Mouse (Mus musculus): Measurements from ENCODE around the gene Zfp449. TPM values are rescaled to one million over a fixed set of nuclear protein-coding genes. Genes with fewer than 3 reads are reported as not detected.
"Not testable (repeated sequence)": the region's sequence is repeated elsewhere in the genome, so short reads cannot be mapped to it uniquely, and the experiment has no call there.

The Zfp449 gene
- polyA plus RNA-seq, 1 experiment = 0.04 TPM

- TF ChIP-seq CTCF (IDR thresholded peaks at IDR 0.05; ENCODE audit: extremely low read depth, insufficient read length, insufficient replicate concordance, low read depth, low read length) (no peak), POLR2A (IDR thresholded peaks at IDR 0.05; ENCODE audit: low read depth, low read length) (no peak)
- 75% methylated on average over 3 of the region's 3 CpGs for WGBS
- Histone ChIP-seq H3K27me3 (ENCODE audit: control insufficient read depth, insufficient read depth, low read length) (no peaks in the 10 kb centered on the region), H3K4me3 (ENCODE audit: low read depth, low read length) (no peak overlapping the region), H3K27ac (ENCODE audit: insufficient read depth, low read depth, low read length) (no peak overlapping the region), H3K4me1 (ENCODE audit: control insufficient read depth, insufficient read depth, insufficient read length, low read length) (no peaks in the 10 kb centered on the region), H3K36me3 (ENCODE audit: control insufficient read depth, insufficient read depth, low read length) (no peaks in the 10 kb centered on the region)
These were observed 3.3 kb upstream of the Zfp449 start for GRCm38 (mm10) chrX:56342921-56343320.

DNA sequence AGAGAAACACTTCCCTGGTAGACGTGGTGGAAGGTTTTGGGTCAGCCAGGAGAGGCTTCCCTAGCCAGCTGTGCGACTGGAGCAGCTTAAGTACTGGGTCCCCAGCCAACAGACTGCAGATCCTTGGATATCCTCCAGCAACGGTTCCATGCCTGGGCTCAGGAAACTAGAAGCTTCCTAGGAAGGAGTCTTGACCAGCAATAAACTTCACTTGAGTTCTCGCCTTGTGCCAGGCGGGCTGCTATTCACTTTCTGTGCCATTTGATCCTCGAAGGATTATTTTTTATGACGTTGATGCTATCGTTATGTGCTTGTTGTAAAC lies 693 bp downstream of the Zfp449 start:
- 35% methylated on average over 8 of the region's 8 CpGs for WGBS
- H3K4me3 ChIP-seq (ENCODE audit: low read depth, low read length) = no peak overlapping the region

GRCm38 (mm10) chrX:56374431-56375128 lies 28.4 kb downstream of the Zfp449 start, which contains the start of gene Smim10l2a:
TSS of gene Smim10l2a (plus strand) at chrX:56374586.
- not testable (repeated sequence) for H3K4me1 ChIP-seq (ENCODE audit: control insufficient read depth, insufficient read depth, insufficient read length, low read length); H3K36me3 ChIP-seq (ENCODE audit: control insufficient read depth, insufficient read depth, low read length); H3K27me3 ChIP-seq (ENCODE audit: control insufficient read depth, insufficient read depth, low read length); H3K27ac ChIP-seq (ENCODE audit: insufficient read depth, low read depth, low read length)
- 11% methylated on average over 47 of the region's 56 CpGs for WGBS
- peak within 1 kb of the TSS; percentile 60 for H3K4me3 ChIP-seq (ENCODE audit: low read depth, low read length)

More for the DNA sequence above, 693 bp downstream of the Zfp449 start:
- no peak for TF ChIP-seq CTCF (IDR thresholded peaks at IDR 0.05; ENCODE audit: extremely low read depth, insufficient read length, insufficient replicate concordance, low read depth, low read length)
- TF ChIP-seq POLR2A (IDR thresholded peaks at IDR 0.05; ENCODE audit: low read depth, low read length) = no peak
- H3K36me3 ChIP-seq (ENCODE audit: control insufficient read depth, insufficient read depth, low read length) = no peaks in the 10 kb centered on the region
- H3K27ac ChIP-seq (ENCODE audit: insufficient read depth, low read depth, low read length) = no peak overlapping the region
- no peaks in the 10 kb centered on the region for H3K27me3 ChIP-seq (ENCODE audit: control insufficient read depth, insufficient read depth, low read length)
- no peaks in the 10 kb centered on the region for H3K4me1 ChIP-seq (ENCODE audit: control insufficient read depth, insufficient read depth, insufficient read length, low read length)

GRCm38 (mm10) chrX:56380852-56381251 lies 34.7 kb downstream of the Zfp449 start:
- H3K36me3 ChIP-seq (ENCODE audit: control insufficient read depth, insufficient read depth, low read length) = no peaks in the 10 kb centered on the region
- H3K4me1 ChIP-seq (ENCODE audit: control insufficient read depth, insufficient read depth, insufficient read length, low read length) = no peaks in the 10 kb centered on the region
- H3K27me3 ChIP-seq (ENCODE audit: control insufficient read depth, insufficient read depth, low read length) = no peaks in the 10 kb centered on the region
- WGBS = 84% methylated on average over 2 of the region's 2 CpGs
- no peak overlapping the region for H3K4me3 ChIP-seq (ENCODE audit: low read depth, low read length)
- TF ChIP-seq CTCF (IDR thresholded peaks at IDR 0.05; ENCODE audit: extremely low read depth, insufficient read length, insufficient replicate concordance, low read depth, low read length) (no peak), POLR2A (IDR thresholded peaks at IDR 0.05; ENCODE audit: low read depth, low read length) (no peak)
- H3K27ac ChIP-seq (ENCODE audit: insufficient read depth, low read depth, low read length) = no peak overlapping the region

GRCm38 (mm10) chrX:56384142-56384541 lies 37.9 kb downstream of the Zfp449 start:
- Histone ChIP-seq H3K36me3 (ENCODE audit: control insufficient read depth, insufficient read depth, low read length) (no peaks in the 10 kb centered on the region), H3K4me3 (ENCODE audit: low read depth, low read length) (no peak overlapping the region), H3K4me1 (ENCODE audit: control insufficient read depth, insufficient read depth, insufficient read length, low read length) (no peaks in the 10 kb centered on the region), H3K27ac (ENCODE audit: insufficient read depth, low read depth, low read length) (no peak overlapping the region), H3K27me3 (ENCODE audit: control insufficient read depth, insufficient read depth, low read length) (no peaks in the 10 kb centered on the region)
- WGBS = 83% methylated on average over 2 of the region's 2 CpGs
- TF ChIP-seq POLR2A (IDR thresholded peaks at IDR 0.05; ENCODE audit: low read depth, low read length) (no peak), CTCF (IDR thresholded peaks at IDR 0.05; ENCODE audit: extremely low read depth, insufficient read length, insufficient replicate concordance, low read depth, low read length) (no peak)

DNA sequence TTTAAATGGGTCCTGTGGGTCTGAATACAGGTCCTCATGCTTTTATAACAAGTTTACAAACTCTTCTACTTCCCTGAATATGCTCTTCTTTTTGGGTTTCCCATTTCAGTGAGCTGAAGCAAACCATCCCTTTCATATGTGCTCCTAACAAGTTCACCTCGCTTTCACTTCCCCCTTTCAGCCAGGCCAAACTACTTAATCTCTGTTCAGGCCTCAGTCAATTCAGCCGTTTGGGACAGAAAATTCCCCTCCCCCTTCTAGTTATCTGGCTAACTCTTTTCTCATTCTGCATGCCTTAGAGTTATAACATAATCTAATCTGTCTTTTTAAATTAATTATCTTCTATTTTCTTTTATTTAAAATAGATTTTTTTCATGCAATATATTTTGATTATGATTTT lies 58.4 kb downstream of the Zfp449 start:
- WGBS = 28% methylated on average over 2 of the region's 2 CpGs
- H3K27me3 ChIP-seq (ENCODE audit: control insufficient read depth, insufficient read depth, low read length) = no peaks in the 10 kb centered on the region
- TF ChIP-seq CTCF (IDR thresholded peaks at IDR 0.05; ENCODE audit: extremely low read depth, insufficient read length, insufficient replicate concordance, low read depth, low read length) (no peak), POLR2A (IDR thresholded peaks at IDR 0.05; ENCODE audit: low read depth, low read length) (no peak)
- H3K4me1 ChIP-seq (ENCODE audit: control insufficient read depth, insufficient read depth, insufficient read length, low read length) = no peaks in the 10 kb centered on the region
- H3K27ac ChIP-seq (ENCODE audit: insufficient read depth, low read depth, low read length) = no peak overlapping the region
- H3K4me3 ChIP-seq (ENCODE audit: low read depth, low read length) = no peak overlapping the region
- no peaks in the 10 kb centered on the region for H3K36me3 ChIP-seq (ENCODE audit: control insufficient read depth, insufficient read depth, low read length)

DNA sequence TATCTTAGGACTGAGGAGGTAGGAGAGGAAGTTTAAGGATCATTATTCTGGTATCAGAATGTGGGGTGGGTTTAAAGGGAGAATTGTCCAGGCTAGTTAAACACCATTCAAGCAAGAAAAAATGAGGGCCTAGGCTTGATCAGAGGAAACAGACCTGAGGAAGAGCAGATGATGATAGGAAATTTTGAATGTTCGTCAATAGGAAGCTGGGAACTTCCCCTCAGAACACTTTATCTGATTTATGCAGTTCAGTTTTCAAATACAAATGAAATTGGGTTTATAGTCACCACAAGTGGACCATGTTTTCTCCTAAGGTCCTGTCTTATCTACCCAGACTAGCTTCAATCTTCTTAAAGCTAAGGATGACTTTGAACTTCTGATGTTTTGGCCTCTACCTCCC lies 59.3 kb downstream of the Zfp449 start:
- Histone ChIP-seq H3K4me1 (ENCODE audit: control insufficient read depth, insufficient read depth, insufficient read length, low read length) (no peaks in the 10 kb centered on the region), H3K27ac (ENCODE audit: insufficient read depth, low read depth, low read length) (no peak overlapping the region), H3K4me3 (ENCODE audit: low read depth, low read length) (no peak overlapping the region), H3K27me3 (ENCODE audit: control insufficient read depth, insufficient read depth, low read length) (no peaks in the 10 kb centered on the region), H3K36me3 (ENCODE audit: control insufficient read depth, insufficient read depth, low read length) (no peaks in the 10 kb centered on the region)
- no peak for TF ChIP-seq CTCF (IDR thresholded peaks at IDR 0.05; ENCODE audit: extremely low read depth, insufficient read length, insufficient replicate concordance, low read depth, low read length)
- no peak for TF ChIP-seq POLR2A (IDR thresholded peaks at IDR 0.05; ENCODE audit: low read depth, low read length)
- 38% methylated on average over 1 of the region's 1 CpGs for WGBS

Measured in small intestine, adult 2 months (tissue).